Mouse (Mus musculus) gastrocnemius, postnatal 25 days (tissue): Measurements from ENCODE around the gene Trappc6b. TPM values are rescaled to one million over a fixed set of nuclear protein-coding genes. Genes with fewer than 3 reads are reported as not detected.
A peak's percentile ranks its signal among the peaks of the same experiment; 100 is the strongest.

Experiments
- DNase-seq: peaks from one replicate; pipeline ENCODE4 v3.0.0; 2022
- total RNA-seq, 2 experiments: library from RNA; stranded (reverse); gene quantifications; 1 replicate in 1 of 2; 2 replicates in 1 of 2; pipeline ENCODE4 v1.2.3; 2021

Trappc6b gene
- total RNA-seq, 2 experiments from 2014 or later = 35.4 to 45.8 TPM

GRCm38 (mm10) chr12:59055196-59055850 is 5.9 kb downstream of the Trappc6b start:
- no peak for DNase-seq

- DNase-seq = no peak
Measured at GRCm38 (mm10) chr12:59053976-59054375, 7.3 kb downstream of the Trappc6b start.

- DNase-seq = no peak
Measured at GRCm38 (mm10) chr12:59053166-59053565, 8.1 kb downstream of the Trappc6b start.

- no peak for DNase-seq
Measured at GRCm38 (mm10) chr12:59052470-59052869, 8.8 kb downstream of the Trappc6b start.

DNA sequence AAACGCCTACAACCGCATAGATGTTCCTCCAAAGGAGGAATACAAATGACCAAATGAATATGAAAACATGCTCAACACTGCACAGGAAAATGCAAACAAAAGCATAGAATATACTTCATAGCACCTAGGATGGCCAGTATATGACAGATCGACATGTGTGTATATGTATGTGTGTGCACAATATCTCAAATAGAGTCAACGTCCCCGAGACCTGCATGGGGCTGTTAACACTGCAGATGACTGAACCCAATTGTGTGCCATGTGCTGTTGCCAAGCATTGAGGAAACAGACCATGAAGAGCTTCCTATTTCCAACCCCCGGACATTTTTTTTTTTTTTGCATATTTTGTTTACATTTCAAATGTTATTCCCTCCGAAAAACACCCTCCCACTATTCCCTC is 20.4 kb downstream of the Trappc6b start:
- no peak for DNase-seq

GRCm38 (mm10) chr12:59039971-59040844 is 21.1 kb downstream of the Trappc6b start:
- DNase-seq = no peak

- DNase-seq = no peak
Measured at GRCm38 (mm10) chr12:59039162-59039970, 21.9 kb downstream of the Trappc6b start.

DNA sequence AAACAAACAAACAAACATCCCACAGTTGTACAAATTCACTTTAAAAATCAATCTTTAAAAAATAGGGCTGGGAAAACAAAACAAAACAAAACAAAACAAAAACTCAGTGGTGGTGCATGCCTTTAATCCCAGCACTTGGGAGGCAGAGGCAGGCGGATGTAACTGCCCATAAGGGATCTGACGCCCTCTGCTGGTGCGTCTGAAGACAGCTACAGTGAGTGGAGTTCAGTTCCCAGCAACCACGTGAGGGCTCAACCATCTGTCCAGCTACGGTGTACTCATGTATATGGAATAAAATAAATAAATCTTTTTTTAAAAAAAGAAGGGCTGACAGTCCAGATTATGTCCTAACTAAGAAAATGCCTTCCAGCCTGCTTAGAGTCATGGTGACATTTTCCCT is 29.2 kb downstream of the Trappc6b start:
- DNase-seq = no peak

DNA sequence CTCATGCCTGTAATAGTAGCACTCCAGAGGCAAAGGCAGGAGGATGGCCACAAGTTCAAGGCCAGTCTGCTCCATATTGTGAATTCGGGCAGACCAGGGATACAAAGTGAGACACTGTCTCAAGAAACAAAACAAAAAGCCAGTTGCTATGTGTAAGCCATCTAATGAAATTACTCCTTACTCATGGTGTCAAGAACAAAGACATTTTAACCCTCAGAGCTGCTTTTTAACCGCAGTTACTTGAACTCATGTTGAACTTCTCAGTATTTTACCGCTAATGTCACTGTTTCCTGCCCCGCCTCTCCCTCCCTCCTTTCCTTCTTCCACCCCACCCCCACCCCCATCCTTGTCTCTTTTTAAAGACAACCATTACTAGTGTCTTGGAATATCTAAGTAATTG is 40.0 kb downstream of the Trappc6b start:
- DNase-seq = no peak

GRCm38 (mm10) chr12:59019891-59020290 is 41.4 kb downstream of the Trappc6b start:
- DNase-seq = no peak

- DNase-seq = no peak
Measured at GRCm38 (mm10) chr12:59017970-59018369, 43.3 kb downstream of the Trappc6b start.

GRCm38 (mm10) chr12:59013234-59013633 is 48.0 kb downstream of the Trappc6b start, which contains the start of gene Gemin2:
Gene Gemin2 (plus strand): TSS chr12:59013393.
- DNase-seq = peak; percentile 87

GRCm38 (mm10) chr12:59012710-59013091 is 48.6 kb downstream of the Trappc6b start:
- DNase-seq = no peak

GRCm38 (mm10) chr12:59011844-59012709 is 49.2 kb downstream of the Trappc6b start, which contains the start of gene Sec23a:
Gene Sec23a (minus strand): TSS chr12:59012017.
- peak; percentile 100 for DNase-seq

DNA sequence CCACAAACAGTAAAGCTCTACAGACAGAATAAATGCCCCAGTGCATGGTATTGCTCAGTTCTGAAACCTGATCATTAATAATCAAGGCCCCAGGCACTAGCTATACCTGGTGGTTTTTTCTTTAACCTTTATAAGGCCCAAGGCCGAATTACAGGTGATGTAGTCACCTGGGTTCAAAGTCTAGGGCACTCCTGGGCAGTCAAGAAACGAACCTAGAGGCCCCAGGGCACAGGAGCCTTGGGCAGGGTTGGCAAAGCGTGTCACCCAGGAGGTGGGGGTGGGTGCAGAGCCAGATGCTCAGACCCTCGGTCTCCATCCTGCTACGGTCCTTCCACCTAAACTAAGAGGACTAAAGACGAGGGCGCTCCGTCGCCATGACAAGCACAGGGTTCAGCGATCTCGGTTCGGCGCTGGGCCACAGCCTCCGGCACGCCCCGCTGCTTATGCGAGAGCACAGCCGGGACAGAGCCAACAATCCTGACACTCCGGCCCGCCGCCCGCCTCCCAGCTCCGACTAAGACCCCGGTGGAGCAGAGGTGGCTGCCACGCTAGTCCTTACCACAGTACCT is 49.9 kb downstream of the Trappc6b start:
- DNase-seq = no peak

DNA sequence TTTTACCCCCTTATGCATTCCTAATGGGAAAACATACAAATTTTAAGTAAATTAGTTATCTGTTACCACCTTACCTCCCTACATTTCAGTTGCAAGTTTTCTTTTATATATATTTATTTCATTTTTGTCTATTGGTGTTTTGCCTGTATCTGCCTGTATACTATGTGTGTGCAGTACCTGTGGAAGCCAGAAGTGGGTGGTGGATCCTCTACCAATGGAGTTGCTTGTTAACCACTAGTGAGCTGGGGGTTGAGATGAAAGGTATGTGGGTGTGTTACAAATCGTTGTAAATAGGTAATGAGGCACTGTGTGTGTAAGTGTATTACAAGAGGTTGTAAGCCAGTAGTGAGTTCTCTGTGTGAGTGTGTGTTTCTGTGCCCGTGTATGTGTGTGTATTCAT is 50.8 kb downstream of the Trappc6b start:
- no peak for DNase-seq

Other genes starting within 250 kb of the Trappc6b start
- 10 to 100 TPM; 44.4 to 46.0 TPM for gene Sec23a, start 49.5 kb downstream of the Trappc6b start, total RNA-seq
- 1 to 10 TPM; 3.8 to 4.4 TPM for gene Gemin2, start 48.1 kb downstream of the Trappc6b start, total RNA-seq
- 10 to 100 TPM; 15.0 to 15.8 TPM for gene Pnn, start 5.4 kb upstream of the Trappc6b start, total RNA-seq
- gene Mia2, start 34.3 kb upstream of the Trappc6b start, total RNA-seq = 10 to 100 TPM; 88.3 to 97.4 TPM
- 1 to 10 TPM; 3.1 to 3.3 TPM for gene Fbxo33, start 158.3 kb upstream of the Trappc6b start, total RNA-seq